ENCODE assay signal across 9 mouse cellular contexts in the genomic region with DNA sequence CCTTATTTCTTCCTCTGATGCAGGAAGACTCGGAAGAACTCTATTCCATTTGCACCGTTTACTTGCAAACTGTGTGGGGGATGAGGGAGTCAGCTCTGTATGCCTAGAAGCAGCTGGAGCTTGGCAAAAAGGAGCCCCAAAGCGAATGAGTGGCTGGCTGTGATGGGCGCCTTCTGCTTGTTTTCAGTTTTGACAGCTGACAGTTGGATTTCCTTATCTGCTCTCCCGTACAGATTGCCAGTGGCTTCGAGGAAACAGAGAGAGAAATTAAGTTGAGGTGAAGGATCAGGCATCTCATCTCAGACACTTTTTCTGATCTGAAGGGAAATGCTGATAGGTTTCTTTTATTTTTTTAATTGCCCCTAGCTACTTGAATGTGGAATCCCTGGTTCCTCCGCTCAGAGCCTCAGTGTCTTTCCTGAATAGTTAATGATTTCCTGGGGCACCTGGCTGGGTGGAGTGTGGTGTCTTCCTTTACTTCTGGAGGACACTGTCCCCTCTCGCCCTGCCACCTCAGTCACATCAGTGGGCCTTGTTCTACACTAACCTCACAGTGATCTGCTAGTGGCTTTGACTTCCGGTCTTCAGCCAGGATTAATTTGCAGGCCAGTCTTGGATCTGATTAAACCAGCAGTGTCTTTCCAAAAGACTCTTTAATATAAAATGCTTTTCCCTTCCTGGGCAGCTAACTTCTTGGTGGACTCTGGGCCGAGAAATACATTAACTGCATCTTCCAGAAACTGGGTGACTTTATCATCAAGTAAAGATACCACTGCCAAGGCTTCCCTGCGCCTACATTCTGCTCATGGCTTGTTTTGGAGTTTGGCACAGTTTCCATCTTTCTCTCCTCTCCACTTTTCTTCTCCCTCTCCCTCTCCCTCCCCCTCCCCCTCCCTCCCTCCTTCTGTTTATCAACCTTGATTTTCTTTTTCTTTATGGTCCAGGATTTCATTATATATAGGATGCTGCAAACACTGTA. TPM values are rescaled to one million over a fixed set of nuclear protein-coding genes. Genes with fewer than 3 reads are reported as not detected.
DNase-seq lines count a peak whose midpoint lies in the region; ATAC-seq and TF ChIP-seq lines count a peak whose summit lies in the region.
"Had no signal": no experiment of that assay in that cellular context is flagged by ENCODE, and none has a peak within 500 bp of the region (broad histone marks: within the 10 kb centered on the region; RNA-seq: fewer than 3 reads in every experiment).

No protein-coding gene starts in this region.

- WGBS in kidney, embryonic 15.5 days: 47% methylated on average over 11 of the region's 11 CpGs
- 54% methylated on average over 11 of the region's 11 CpGs for WGBS in kidney, embryonic 14.5 days
- 35% methylated on average over 11 of the region's 11 CpGs for WGBS in heart, postnatal 0 days
- 25% methylated on average over 11 of the region's 11 CpGs for WGBS in cerebellum, adult 2 months

- no peak for DNase-seq in heart, postnatal 0 days (ENCODE audit: low spot score)
- DNase-seq in lung, adult 18-20 months: peak; percentile 32 to 52
- peak; percentile 24 for DNase-seq in right cerebral cortex, postnatal 25 days
- no peak for DNase-seq in gastrocnemius, adult 8-10 months (ENCODE audit: low spot score in 2 of 2)
- DNase-seq in c-Kit-positive CD71-positive TER-119-positive erythroid progenitor cells, embryonic 14.5 days (ENCODE audit: low spot score): no peak
- DNase-seq in cerebellum, adult 2 months: no peak

- no peaks in the 10 kb centered on the region for H3K9me3 ChIP-seq in kidney, embryonic 15.5 days (replicated peaks)
- H3K9me3 ChIP-seq in kidney, embryonic 14.5 days (ENCODE audit: control insufficient read depth, low read length): no peaks in the 10 kb centered on the region
- H3K9me3 ChIP-seq in heart, postnatal 0 days (replicated peaks; ENCODE audit: control insufficient read depth, low read length): no peaks in the 10 kb centered on the region
- H3K9me3 ChIP-seq: neural tube, embryonic 12.5 days had no signal

- TF ChIP-seq POLR2A in cerebellum, adult 2 months (IDR thresholded peaks at IDR 0.05; ENCODE audit: borderline replicate concordance, insufficient read depth, low read length): no peak

- H3K27ac ChIP-seq in kidney, embryonic 15.5 days: peak overlapping the region; percentile 58; the same call in 1 of the 2 replicates
- no peak overlapping the region for H3K27ac ChIP-seq in kidney, embryonic 14.5 days (ENCODE audit: low read depth, low read length)
- no peak overlapping the region for H3K27ac ChIP-seq in heart, postnatal 0 days (ENCODE audit: low read depth)
- H3K27ac ChIP-seq in cerebellum, adult 2 months (ENCODE audit: insufficient read depth, low read length): no peak overlapping the region
- H3K27ac ChIP-seq: neural tube, embryonic 12.5 days had no signal

- no peaks in the 10 kb centered on the region for H3K27me3 ChIP-seq in kidney, embryonic 15.5 days
- no peaks in the 10 kb centered on the region for H3K27me3 ChIP-seq in kidney, embryonic 14.5 days (ENCODE audit: control insufficient read depth, insufficient read depth, low read length)
- H3K27me3 ChIP-seq in heart, postnatal 0 days (ENCODE audit: control insufficient read depth, insufficient read depth, low read length): no peaks in the 10 kb centered on the region
- H3K27me3 ChIP-seq in cerebellum, adult 2 months (ENCODE audit: control insufficient read depth, insufficient read depth, low read length): no peaks in the 10 kb centered on the region; the same call in 1 of the 2 replicates
- H3K27me3 ChIP-seq: neural tube, embryonic 12.5 days had no signal

- H3K4me3 ChIP-seq in kidney, embryonic 15.5 days (replicated peaks): no peak overlapping the region
- no peak overlapping the region for H3K4me3 ChIP-seq in kidney, embryonic 14.5 days (ENCODE audit: low read length)
- H3K4me3 ChIP-seq in heart, postnatal 0 days (ENCODE audit: low read depth, low read length): no peak overlapping the region
- no peak overlapping the region for H3K4me3 ChIP-seq in cerebellum, adult 2 months (replicated peaks; ENCODE audit: insufficient read depth, low read depth, low read length)
- H3K4me3 ChIP-seq: neural tube, embryonic 12.5 days had no signal

- no peak overlapping the region for H3K9ac ChIP-seq in kidney, embryonic 15.5 days
- no peak overlapping the region for H3K9ac ChIP-seq in kidney, embryonic 14.5 days (ENCODE audit: low read depth, low read length)
- no peak overlapping the region for H3K9ac ChIP-seq in heart, postnatal 0 days (replicated peaks; ENCODE audit: low read depth, low read length)
- H3K9ac ChIP-seq: neural tube, embryonic 12.5 days had no signal

- TF ChIP-seq CTCF in heart, postnatal 0 days (IDR thresholded peaks at IDR 0.05; ENCODE audit: low read depth): no peak
- TF ChIP-seq CTCF in cerebellum, adult 2 months (IDR thresholded peaks at IDR 0.05; ENCODE audit: borderline replicate concordance, insufficient read depth, low read depth, low read length): no peak

- no peak overlapping the region for H3K4me2 ChIP-seq in kidney, embryonic 15.5 days
- H3K4me2 ChIP-seq in kidney, embryonic 14.5 days (replicated peaks; ENCODE audit: low read depth, low read length): no peak overlapping the region
- H3K4me2 ChIP-seq in heart, postnatal 0 days (ENCODE audit: low read depth, low read length): 0 out of 2 replicates have a peak overlapping the region, but pooled peaks have one; percentile 2

- no peak for ATAC-seq in kidney, embryonic 15.5 days (replicated peaks; ENCODE audit: low FRiP score)
- no peak for ATAC-seq in kidney, embryonic 14.5 days (ENCODE audit: low FRiP score, low TSS enrichment)
- ATAC-seq in heart, postnatal 0 days (ENCODE audit: insufficient read depth, low read depth): no peak; the same call in 1 of the 2 replicates

- peaks cover 14% of the 10 kb centered on the region for H3K4me1 ChIP-seq in kidney, embryonic 15.5 days
- peaks cover 13% of the 10 kb centered on the region for H3K4me1 ChIP-seq in kidney, embryonic 14.5 days (ENCODE audit: control insufficient read depth, insufficient read depth, low read length)
- H3K4me1 ChIP-seq in heart, postnatal 0 days (ENCODE audit: control insufficient read depth, insufficient read depth): peaks cover 22% of the 10 kb centered on the region
- no peaks in the 10 kb centered on the region for H3K4me1 ChIP-seq in cerebellum, adult 2 months (ENCODE audit: control insufficient read depth, insufficient read depth, low read length)

- peaks cover 34% of the 10 kb centered on the region for H3K36me3 ChIP-seq in kidney, embryonic 15.5 days
- H3K36me3 ChIP-seq in kidney, embryonic 14.5 days (ENCODE audit: control insufficient read depth, insufficient read depth, low read length): peaks cover 17% of the 10 kb centered on the region; the same call in 1 of the 2 replicates
- peaks cover 7% of the 10 kb centered on the region; the same call in 1 of the 2 replicates for H3K36me3 ChIP-seq in heart, postnatal 0 days (replicated peaks; ENCODE audit: control insufficient read depth, insufficient read depth, low read length)
- H3K36me3 ChIP-seq: neural tube, embryonic 12.5 days had no signal

- no peak for TF ChIP-seq EP300 in heart, postnatal 0 days (IDR thresholded peaks at IDR 0.05; ENCODE audit: low read depth)

RNA-seq across cellular contexts. Expression of a gene that starts 55.4 kb away (rescaled TPM):
- polyA plus RNA-seq in kidney, embryonic 15.5 days (2015; fragmentation: Nextera tagmentation; extraction: Ambion mirVana): 46.8 and 47.7 TPM in 2 replicates
- 32.0 and 60.6 TPM in 2 replicates for polyA plus RNA-seq in kidney, embryonic 14.5 days (2014; fragmentation: Nextera tagmentation; extraction: Ambion mirVana)
- total RNA-seq in heart, postnatal 0 days (2014; rRNA removed; ENCODE audit: low replicate concordance): 15.2 and 38.5 TPM in 2 replicates
- polyA plus RNA-seq in heart, postnatal 0 days (2015; fragmentation: Nextera tagmentation; extraction: Ambion mirVana): 9.7 TPM in 2 replicates
- total RNA-seq in gastrocnemius, adult 8-10 months (2022): 1 to 10 TPM; 4.6 to 5.8 (median 5.1) TPM
- polyA plus RNA-seq in cerebellum, adult 2 months (2012; rRNA removed): 14.7 and 16.9 TPM in 2 replicates

Comparison
In these comparisons a context has a peak if more than half of its experiments do, and no peak if none do; other contexts are left out.
1. DNase-seq: peak in lung, adult 18-20 months (2 of 2) and right cerebral cortex, postnatal 25 days (single experiment); none in heart, postnatal 0 days (single experiment), gastrocnemius, adult 8-10 months (0 of 2), c-Kit-positive CD71-positive TER-119-positive erythroid progenitor cells, embryonic 14.5 days (single experiment) and cerebellum, adult 2 months (0 of 2).